Mouse (Mus musculus) cerebellum, adult 8-10 months (tissue): ENCODE results near the gene Ttc28.
A peak's percentile ranks its signal among the peaks of the same experiment; 100 is the strongest.

Source experiments
- DNase-seq: peaks from one replicate; pipeline ENCODE4 v3.0.0; 2022

The Ttc28 gene

GRCm38 (mm10) chr5:111011271-111011670, 131.7 kb downstream of the Ttc28 start:
- no peak for DNase-seq

DNA sequence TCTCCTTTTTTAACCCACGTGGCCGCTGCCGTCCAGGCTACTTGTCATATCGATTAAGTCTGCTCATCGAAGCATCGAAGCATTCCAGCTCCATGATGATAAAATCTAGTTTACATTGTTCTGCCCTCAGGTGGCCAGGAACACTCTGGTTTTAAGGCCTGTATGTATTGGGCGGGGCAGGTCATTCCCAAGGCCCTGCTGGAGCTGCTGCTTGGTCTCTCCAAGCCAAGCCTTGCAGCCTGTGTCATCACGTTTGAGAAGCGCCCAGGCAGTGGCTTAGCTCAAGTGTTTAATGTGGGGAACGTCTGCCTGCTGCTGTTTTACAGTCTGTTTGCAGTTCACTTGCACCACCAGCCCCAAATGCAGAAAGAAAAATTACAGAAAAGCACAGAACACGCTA, 132.5 kb downstream of the Ttc28 start:
- DNase-seq = no peak

DNA sequence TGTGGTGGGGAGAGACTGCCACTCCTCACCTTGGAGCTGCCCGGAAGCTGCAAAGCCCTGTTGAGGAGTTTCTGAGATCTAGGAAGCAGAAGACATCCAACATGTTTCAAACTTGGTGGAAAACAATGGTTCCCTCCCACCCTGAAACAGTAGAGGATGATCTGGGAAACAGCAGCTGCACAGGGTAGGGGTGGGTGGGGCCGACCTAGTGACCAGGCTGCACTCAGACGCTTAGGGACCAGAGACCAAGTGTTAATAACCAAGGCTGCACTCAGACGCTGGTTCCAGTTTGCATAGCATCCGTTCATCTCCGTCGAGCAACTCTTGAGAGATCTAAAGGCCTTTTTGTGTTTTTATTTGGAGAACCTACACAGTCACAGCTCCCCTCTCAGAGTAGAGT, 133.0 kb downstream of the Ttc28 start:
- no peak for DNase-seq

DNA sequence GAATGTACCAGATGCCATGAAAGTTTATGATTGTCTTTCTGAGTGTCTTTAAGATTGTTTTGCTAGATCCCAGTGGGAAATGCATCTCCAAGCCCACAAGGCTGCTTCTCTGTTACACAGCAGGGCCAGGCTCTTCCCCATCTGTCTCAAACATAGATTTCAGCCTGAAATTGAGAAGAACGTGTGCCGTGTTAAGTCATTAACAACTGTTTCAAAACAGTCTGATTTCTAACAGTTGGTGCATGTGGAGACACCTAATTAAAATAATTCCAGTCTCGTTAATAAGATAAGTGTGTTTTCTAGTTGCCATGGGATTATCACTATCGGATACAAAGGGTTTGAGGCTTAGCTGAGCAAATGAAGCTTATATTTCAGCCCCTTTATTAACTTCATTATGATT, 135.4 kb downstream of the Ttc28 start:
- DNase-seq = no peak

GRCm38 (mm10) chr5:111017319-111017718, 137.7 kb downstream of the Ttc28 start:
- no peak for DNase-seq

DNA sequence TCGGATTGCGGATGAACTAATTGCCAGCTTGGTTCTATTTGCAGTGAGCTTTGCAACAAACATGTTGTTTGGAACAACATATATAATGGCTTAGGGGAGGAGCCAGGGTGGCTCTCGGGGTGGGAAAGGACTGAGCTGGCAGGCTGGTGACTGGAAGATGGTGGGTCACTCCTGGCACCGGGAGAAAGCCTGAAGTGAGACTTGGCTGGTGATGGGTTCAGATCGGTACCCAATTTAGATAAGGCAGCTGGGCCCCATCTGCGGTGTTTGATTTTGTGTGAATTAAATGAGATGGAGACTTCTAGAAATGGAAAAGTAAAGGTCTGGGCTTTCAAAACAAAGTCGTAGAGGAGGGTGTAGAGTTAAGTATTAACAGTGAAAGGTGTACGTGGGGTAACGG, 142.7 kb downstream of the Ttc28 start:
- DNase-seq = no peak

- DNase-seq = no peak
Measured at GRCm38 (mm10) chr5:111022940-111023339, 143.3 kb downstream of the Ttc28 start.

DNA sequence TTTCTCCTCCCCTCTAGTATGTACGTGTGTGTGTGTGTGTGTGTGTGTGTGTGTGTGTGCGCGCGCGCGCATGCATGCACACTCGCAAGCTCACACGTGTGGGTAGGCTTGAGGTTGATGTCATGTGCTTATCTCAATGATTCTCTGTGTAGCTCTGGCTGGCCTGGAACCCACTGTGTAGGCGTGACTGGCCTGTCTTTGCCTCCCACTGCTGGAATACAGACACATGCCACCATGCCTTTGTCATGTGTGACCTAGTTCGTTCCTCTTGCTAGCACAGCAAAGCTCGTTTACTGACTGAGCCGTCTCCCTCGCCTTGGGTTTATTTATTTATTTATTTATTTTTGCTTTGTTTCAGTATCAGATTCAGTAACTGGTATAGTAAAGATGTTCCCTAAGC, 145.0 kb downstream of the Ttc28 start:
- DNase-seq = no peak

- DNase-seq = no peak
Measured at GRCm38 (mm10) chr5:111025476-111025875, 145.9 kb downstream of the Ttc28 start.

DNA sequence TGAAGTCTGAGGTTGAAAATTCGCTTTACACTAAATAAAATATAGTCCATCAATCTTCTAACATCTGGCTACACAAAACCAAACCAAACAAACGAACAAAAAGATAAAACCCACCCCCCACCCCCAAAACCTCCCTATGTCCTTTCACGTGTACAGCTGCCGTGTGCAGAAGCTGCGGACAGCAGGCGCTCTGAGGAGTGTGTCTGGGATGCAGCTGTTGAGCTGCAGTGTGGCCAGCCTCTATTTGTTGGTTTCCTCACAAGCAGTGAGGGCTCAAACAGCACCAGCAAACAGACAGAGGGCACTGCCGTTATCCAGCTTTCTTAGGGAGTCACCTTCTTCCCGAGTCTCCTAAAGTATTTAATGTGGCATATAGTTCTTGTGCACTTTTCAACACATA, 146.6 kb downstream of the Ttc28 start:
- DNase-seq = no peak

GRCm38 (mm10) chr5:111028340-111028739, 148.7 kb downstream of the Ttc28 start:
- no peak for DNase-seq

DNA sequence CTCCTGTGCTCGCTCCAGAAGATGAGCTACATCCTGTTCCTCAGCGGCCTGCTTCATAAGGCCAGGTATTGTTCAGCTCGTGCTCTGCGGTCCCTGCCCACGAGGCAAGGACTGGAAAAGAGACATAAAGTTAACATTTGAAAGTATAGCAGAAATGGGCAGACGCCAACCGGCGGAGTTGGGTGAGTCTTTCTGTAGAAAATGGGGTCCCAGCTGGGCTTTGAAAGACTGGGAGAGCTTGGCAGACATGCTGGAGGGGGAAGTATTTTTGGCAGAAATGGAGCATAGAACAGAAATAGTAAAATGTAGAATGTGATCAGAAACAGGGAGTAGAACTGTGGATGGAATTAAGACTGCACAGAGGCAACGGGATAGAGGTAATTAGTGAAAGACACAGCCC, 149.3 kb downstream of the Ttc28 start:
- DNase-seq = no peak

DNA sequence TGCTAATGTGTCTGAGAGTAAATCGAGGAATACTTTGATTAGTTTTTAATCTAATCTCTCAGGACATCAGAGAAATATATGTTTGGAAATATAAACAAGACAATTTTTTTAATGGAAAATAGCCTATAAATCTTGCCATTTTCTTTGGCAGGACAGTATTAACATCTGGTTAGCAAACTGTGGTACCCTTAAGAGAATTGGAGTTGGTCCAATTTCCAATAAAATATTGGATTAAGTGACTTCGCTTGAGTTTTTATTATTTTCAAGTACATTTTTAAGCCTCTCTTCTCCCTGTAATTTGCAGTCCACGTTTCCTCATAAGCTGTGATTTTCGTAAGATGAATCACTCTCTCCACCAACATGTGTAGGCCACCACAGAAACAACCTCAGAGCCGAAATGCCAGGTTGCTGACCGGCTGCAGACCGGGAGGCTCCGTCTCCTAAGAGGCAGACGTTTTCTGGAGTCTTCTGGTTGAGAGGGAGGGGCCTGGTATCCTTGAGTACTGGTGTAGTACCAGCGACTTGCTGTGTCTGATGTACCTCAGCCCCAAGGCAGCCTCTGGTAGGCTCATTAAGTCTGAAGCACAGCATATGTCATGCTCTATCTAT, 153.2 kb downstream of the Ttc28 start:
- no peak for DNase-seq

DNA sequence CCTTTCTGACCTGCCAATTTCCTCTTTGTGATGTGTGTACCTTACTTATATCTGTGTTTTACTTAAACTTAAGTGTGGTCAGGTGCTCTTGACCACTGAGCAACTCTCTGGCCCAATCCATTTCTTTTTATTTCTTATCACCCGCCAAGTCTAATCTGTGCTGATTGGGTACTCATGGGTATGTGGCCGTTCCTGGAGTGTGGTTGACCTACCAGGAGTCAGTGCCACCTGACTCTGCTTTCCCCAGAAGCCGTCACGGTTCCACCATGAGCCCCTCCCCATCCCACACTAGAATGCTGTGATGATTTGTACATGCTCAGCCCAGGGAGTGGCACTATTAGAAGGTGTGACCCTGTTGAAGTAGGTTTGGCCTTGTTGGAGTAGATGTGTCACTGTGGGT, 153.9 kb downstream of the Ttc28 start:
- no peak for DNase-seq

- DNase-seq = no peak
Measured at GRCm38 (mm10) chr5:111037123-111037748, 157.6 kb downstream of the Ttc28 start.

GRCm38 (mm10) chr5:111039771-111040170, 160.2 kb downstream of the Ttc28 start:
- DNase-seq = no peak

DNA sequence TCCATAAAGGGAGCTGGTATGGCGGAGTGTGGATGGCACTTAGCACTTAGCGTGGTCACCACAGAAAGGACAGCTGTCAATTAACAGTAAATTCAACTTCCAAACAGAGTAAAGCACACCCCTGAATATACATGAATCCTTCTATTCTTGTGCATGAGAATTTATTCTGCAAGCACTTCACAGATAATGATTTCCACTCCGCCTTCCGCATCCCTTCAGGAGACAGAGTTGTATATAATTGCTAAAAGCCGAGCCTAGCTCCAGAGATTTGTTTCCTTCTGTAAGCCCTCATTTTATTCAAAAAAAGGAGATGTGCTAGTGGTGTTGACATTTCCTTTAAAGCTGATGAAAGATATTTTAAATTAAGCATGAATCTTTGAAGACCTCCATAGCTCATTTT, 162.3 kb downstream of the Ttc28 start:
- no peak for DNase-seq

GRCm38 (mm10) chr5:111044193-111044592, 164.6 kb downstream of the Ttc28 start:
- DNase-seq = no peak

DNA sequence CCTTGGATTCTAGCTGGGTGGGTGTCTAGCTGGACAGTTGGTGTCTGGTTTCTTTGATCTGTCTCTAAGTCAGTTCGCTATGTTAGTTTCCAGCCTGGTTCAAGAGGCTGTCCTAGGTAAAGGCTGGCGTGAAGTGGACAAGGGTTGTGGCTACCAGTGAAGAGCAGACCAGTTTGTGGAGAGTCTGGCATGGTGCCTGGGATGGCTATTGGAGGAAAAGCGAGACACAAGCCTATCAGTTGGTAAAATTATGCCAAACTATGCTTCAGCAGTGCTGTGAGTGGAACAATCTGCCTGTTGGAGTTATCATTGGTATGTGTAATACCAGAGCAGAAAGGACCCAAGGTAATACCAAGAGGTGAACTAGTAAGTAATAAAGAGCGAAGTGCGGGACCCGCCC, 166.8 kb downstream of the Ttc28 start:
- no peak for DNase-seq

DNA sequence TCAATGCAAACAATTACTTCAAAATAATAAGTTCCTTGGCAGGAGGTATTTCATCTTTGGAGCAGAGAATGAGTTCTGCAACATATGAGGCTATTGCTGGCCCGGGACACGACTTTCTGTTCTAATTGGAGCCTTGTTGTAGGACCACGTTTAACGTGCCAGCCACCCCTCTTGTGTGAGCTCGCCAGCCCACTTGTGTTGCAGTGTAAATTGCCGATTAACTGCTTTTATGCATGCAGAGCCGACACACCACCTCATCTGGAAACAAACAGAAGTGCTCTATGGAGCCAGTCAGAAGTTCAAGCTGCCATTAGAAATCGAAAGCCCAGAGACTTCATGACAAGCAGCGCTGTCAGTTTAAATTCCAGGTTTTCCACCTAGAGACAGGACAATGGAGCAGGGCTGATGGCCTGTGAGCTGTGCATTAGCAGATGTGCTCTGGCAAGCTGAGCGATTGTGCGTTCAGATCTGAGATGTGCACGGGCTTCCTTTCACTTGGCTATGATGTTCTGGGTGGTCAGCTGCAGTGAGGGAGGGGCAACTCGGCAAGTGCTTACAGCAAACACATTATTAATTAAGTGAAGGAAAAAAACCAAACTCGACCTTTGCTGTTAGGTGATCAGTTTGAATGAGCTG, 167.4 kb downstream of the Ttc28 start:
- DNase-seq = no peak

DNA sequence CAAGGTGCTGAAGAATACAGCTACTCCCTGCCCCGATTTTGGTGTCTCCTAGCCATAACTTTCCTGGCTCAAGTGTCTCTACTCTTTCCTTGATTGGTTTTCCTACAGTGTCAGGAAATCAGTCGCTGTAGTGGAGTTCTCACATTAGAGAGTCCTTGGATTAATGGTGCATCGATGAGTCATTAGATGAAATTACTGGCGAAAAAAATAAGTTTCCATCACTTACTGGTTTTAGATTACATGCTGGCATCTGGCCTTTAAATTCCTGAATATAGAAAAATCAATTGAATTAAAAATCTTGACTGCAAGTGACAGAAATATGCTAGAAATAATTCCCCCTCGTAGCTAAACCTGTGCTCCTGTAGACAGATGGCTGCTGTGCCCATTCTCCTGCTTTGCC, 168.4 kb downstream of the Ttc28 start:
- no peak for DNase-seq

- DNase-seq = no peak
Measured at GRCm38 (mm10) chr5:111049584-111049983, 170.0 kb downstream of the Ttc28 start.

DNA sequence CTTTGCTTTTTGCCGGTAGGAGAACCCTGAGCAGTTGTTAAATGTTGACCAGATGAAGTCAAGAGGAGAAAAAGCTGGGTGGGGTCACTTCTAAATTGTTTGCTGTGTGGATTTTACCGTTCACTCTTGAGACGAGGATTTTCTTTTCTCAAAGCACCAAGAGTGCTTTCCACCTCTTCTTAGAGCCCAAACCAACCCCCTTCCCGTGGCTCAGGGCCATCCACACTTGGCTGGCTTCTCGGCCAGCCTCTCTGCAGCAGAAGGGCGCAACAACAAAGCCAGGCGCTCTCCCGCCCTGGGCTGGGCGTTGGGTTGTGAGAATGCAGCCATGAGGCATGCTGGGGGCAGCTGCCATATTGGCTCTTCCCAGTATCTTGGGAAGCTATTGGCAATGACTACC, 170.5 kb downstream of the Ttc28 start:
- peak; percentile 43 for DNase-seq

DNA sequence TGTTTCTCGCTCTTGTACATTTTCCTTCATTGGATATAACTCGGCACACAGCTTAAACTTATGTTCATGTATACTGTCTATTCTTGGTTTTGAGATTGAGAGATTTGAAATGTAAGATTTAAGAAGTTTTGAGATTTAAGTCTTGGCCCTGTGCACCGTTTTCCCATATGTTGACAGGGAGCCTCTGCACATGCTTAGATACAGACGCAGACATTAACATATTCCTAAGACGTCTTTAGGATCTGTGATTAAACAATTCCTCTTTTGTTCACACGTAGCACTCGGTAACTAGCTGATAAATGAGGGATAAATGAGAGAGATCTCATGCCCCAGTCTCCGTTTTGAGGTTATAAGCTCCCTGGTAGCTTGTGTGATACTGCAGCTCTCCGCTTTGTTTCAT, 174.8 kb downstream of the Ttc28 start:
- DNase-seq = no peak
